Mouse (Mus musculus) heart, embryonic 16.5 days (tissue): ENCODE data around the gene Abcc1. TPM values are rescaled to one million over a fixed set of nuclear protein-coding genes. Genes with fewer than 3 reads are reported as not detected.

ENCODE experiments used
- ATAC-seq: fragments of 200-750 bp; cut with Nextera tagmentation; replicated peaks from 2 replicates; pipeline ENCODE4 v1.8.0; 2017; ENCODE audit warnings: moderate number of reproducible peaks; ENCODE audit not compliant: insufficient read depth, low FRiP score; ENCODE audit errors: extremely low read depth
- H3K27ac ChIP-seq: fragments of 300-500 bp; sonication (generic); 2 replicates; pipeline ENCODE4 v1.5.1; 2014; ENCODE audit warnings: mild to moderate bottlenecking, low read length, control low read depth, moderate library complexity
- H3K27me3 ChIP-seq: fragments of 300-500 bp; sonication (generic); 2 replicates; pipeline ENCODE4 v1.6.1; 2014; ENCODE audit warnings: low read length, mixed read lengths; ENCODE audit not compliant: control insufficient read depth, insufficient read depth
- H3K36me3 ChIP-seq: fragments of 300-500 bp; sonication (generic); 2 replicates; pipeline ENCODE4 v1.6.1; 2014; ENCODE audit not compliant: control insufficient read depth, insufficient read depth
- H3K4me1 ChIP-seq: fragments of 300-500 bp; sonication (generic); 2 replicates; pipeline ENCODE4 v1.6.1; 2014; ENCODE audit warnings: low read length, mixed read lengths; ENCODE audit not compliant: control insufficient read depth, insufficient read depth
- H3K4me2 ChIP-seq: fragments of 300-500 bp; sonication (generic); 2 replicates; pipeline ENCODE4 v1.6.1; 2014; ENCODE audit warnings: low read depth, mild to moderate bottlenecking, control low read depth, low read length
- H3K4me3 ChIP-seq: fragments of 300-500 bp; sonication (generic); 2 replicates; pipeline ENCODE4 v1.5.1; 2014; ENCODE audit warnings: mild to moderate bottlenecking, control low read depth, low read length
- H3K9ac ChIP-seq: fragments of 300-500 bp; sonication (generic); 2 replicates; pipeline ENCODE4 v1.6.1; 2014; ENCODE audit warnings: low read length, control low read depth
- H3K9me3 ChIP-seq: fragments of 300-500 bp; sonication (generic); replicated peaks from 2 replicates; pipeline ENCODE4 v1.6.1; 2016; ENCODE audit warnings: low read length; ENCODE audit not compliant: control insufficient read depth
- WGBS: fragments of 180-500 bp; shearing (Covaris S2); extraction: QIAGEN DNeasy Blood & Tissue Kit; methylation state at CpG from one replicate; pipeline ENCODE4 v1.1.7; 2014; 5-methylcytosine and 5-hydroxymethylcytosine counted together
- polyA plus RNA-seq: library from polyadenylated mRNA; unstranded; fragments of >200 nt; fragmentation: Nextera tagmentation; extraction: Ambion mirVana; gene quantifications from 2 replicates; pipeline ENCODE4 v1.2.1, GENCODE M21; 2015

Abcc1 gene
- polyA plus RNA-seq, result 4.3 and 5.2 TPM in 2 replicates

- Histone ChIP-seq H3K27ac (peak within 1 kb of the TSS; percentile 22), H3K9ac (peak within 1 kb of the TSS; percentile 79), H3K4me1 (peaks cover 7% of the 10 kb centered on the region; the same call in 1 of the 2 replicates), H3K9me3 (no peaks in the 10 kb centered on the region), H3K27me3 (peaks cover 21% of the 10 kb centered on the region), H3K4me2 (peak within 1 kb of the TSS; percentile 70), H3K36me3 (no peaks in the 10 kb centered on the region), H3K4me3 (peak within 1 kb of the TSS; percentile 76)
- WGBS, result under 1% methylated on average over 63 of the region's 64 CpGs
- peak; percentile 86 for ATAC-seq
Measured at GRCm38 (mm10) chr16:14361362-14362098, at the start of gene Abcc1. Abcc1 (plus strand) TSS chr16:14361558.

GRCm38 (mm10) chr16:14312914-14313313 lies 48.4 kb upstream of the Abcc1 start:
- peaks cover 11% of the 10 kb centered on the region for H3K4me1 ChIP-seq
- WGBS, result 93% methylated on average over 7 of the region's 7 CpGs
- H3K27ac ChIP-seq, result no peak overlapping the region
- no peak overlapping the region for H3K9ac ChIP-seq
- H3K36me3 ChIP-seq, result peaks cover 30% of the 10 kb centered on the region
- no peaks in the 10 kb centered on the region for H3K27me3 ChIP-seq
- no peak for ATAC-seq
- no peak overlapping the region for H3K4me3 ChIP-seq
- no peaks in the 10 kb centered on the region for H3K9me3 ChIP-seq
- H3K4me2 ChIP-seq, result no peak overlapping the region

- H3K27me3 ChIP-seq, result no peaks in the 10 kb centered on the region; the same call in none of the 2 replicates
- 3% methylated on average over 51 of the region's 51 CpGs for whole genome bisulfite sequencing
- peaks cover 10% of the 10 kb centered on the region for H3K36me3 ChIP-seq
- ATAC-seq, result peak; percentile 100
- H3K27ac ChIP-seq, result peak within 1 kb of the TSS; percentile 83
- H3K9ac ChIP-seq, result peak within 1 kb of the TSS; percentile 89
- peak within 1 kb of the TSS; percentile 91 for H3K4me2 ChIP-seq
- H3K9me3 ChIP-seq, result no peaks in the 10 kb centered on the region
- peaks cover 11% of the 10 kb centered on the region for H3K4me1 ChIP-seq
- H3K4me3 ChIP-seq, result peak within 1 kb of the TSS; percentile 96
Measured at GRCm38 (mm10) chr16:14316884-14317876, 44.2 kb upstream of the Abcc1 start, which contains the start of gene Fopnl. Fopnl (minus strand) TSS chr16:14317405.

GRCm38 (mm10) chr16:14319681-14320080 lies 41.7 kb upstream of the Abcc1 start:
- 75% methylated on average over 3 of the region's 3 CpGs for WGBS
- H3K4me3 ChIP-seq, result no peak overlapping the region
- ATAC-seq, result no peak

GRCm38 (mm10) chr16:14320494-14320893 lies 40.9 kb upstream of the Abcc1 start:
- Histone ChIP-seq H3K4me3 (no peak overlapping the region), H3K36me3 (no peaks in the 10 kb centered on the region), H3K9ac (no peak overlapping the region), H3K4me1 (peaks cover 11% of the 10 kb centered on the region), H3K9me3 (no peaks in the 10 kb centered on the region), H3K27ac (no peak overlapping the region), H3K4me2 (no peak overlapping the region), H3K27me3 (no peaks in the 10 kb centered on the region; the same call in none of the 2 replicates)
- no peak for ATAC-seq
- WGBS, result 44% methylated on average over 1 of the region's 1 CpGs

More at GRCm38 (mm10) chr16:14319681-14320080, 41.7 kb upstream of the Abcc1 start:
- H3K27me3 ChIP-seq, result no peaks in the 10 kb centered on the region; the same call in none of the 2 replicates
- no peak overlapping the region for H3K4me2 ChIP-seq
- no peak overlapping the region for H3K27ac ChIP-seq
- no peaks in the 10 kb centered on the region for H3K36me3 ChIP-seq
- H3K4me1 ChIP-seq, result peaks cover 11% of the 10 kb centered on the region
- H3K9me3 ChIP-seq, result no peaks in the 10 kb centered on the region
- no peak overlapping the region for H3K9ac ChIP-seq

GRCm38 (mm10) chr16:14328156-14328555 lies 33.2 kb upstream of the Abcc1 start:
- Histone ChIP-seq H3K9me3 (no peaks in the 10 kb centered on the region), H3K27ac (no peak overlapping the region), H3K4me2 (no peak overlapping the region), H3K27me3 (no peaks in the 10 kb centered on the region), H3K36me3 (no peaks in the 10 kb centered on the region), H3K4me3 (no peak overlapping the region), H3K9ac (no peak overlapping the region), H3K4me1 (no peaks in the 10 kb centered on the region)
- ATAC-seq, result no peak
- WGBS, result 60% methylated on average over 1 of the region's 1 CpGs

- no peak overlapping the region for H3K9ac ChIP-seq
- no peak for ATAC-seq
- H3K4me1 ChIP-seq, result 0 out of 2 replicates have a peak, but pooled peaks cover 2% of the 10 kb centered on the region
- H3K27ac ChIP-seq, result no peak overlapping the region
- H3K27me3 ChIP-seq, result no peaks in the 10 kb centered on the region
- WGBS, result 60% methylated on average over 3 of the region's 3 CpGs
- no peak overlapping the region for H3K4me3 ChIP-seq
- no peak overlapping the region for H3K4me2 ChIP-seq
- H3K36me3 ChIP-seq, result no peaks in the 10 kb centered on the region
- no peaks in the 10 kb centered on the region for H3K9me3 ChIP-seq
Measured at GRCm38 (mm10) chr16:14344967-14345366, 16.4 kb upstream of the Abcc1 start.

GRCm38 (mm10) chr16:14351571-14351970 lies 9.8 kb upstream of the Abcc1 start:
- Histone ChIP-seq H3K27me3 (no peaks in the 10 kb centered on the region), H3K27ac (no peak overlapping the region), H3K9me3 (no peaks in the 10 kb centered on the region), H3K4me3 (no peak overlapping the region), H3K9ac (no peak overlapping the region), H3K4me2 (no peak overlapping the region), H3K36me3 (no peaks in the 10 kb centered on the region), H3K4me1 (no peaks in the 10 kb centered on the region)
- ATAC-seq, result no peak
